Mouse (Mus musculus) brain, adult 2 months (tissue): ENCODE results near the gene Sox30.

Source experiments
- DNase-seq: peaks from one replicate; pipeline ENCODE4 v3.0.0; 2011; ENCODE audit warnings: low read depth, low spot score

The Sox30 gene

GRCm38 (mm10) chr11:45979946-45980892, at the start of gene Sox30:
Gene Sox30 (plus strand): TSS chr11:45980310.
- DNase-seq, result peak; percentile 64

GRCm38 (mm10) chr11:45932771-45933170, 47.3 kb upstream of the Sox30 start:
- DNase-seq, result no peak

GRCm38 (mm10) chr11:45937478-45937877, 42.6 kb upstream of the Sox30 start:
- peak; percentile 53 for DNase-seq

GRCm38 (mm10) chr11:45938917-45939316, 41.2 kb upstream of the Sox30 start:
- DNase-seq, result peak; percentile 40

GRCm38 (mm10) chr11:45942281-45942680, 37.8 kb upstream of the Sox30 start:
- DNase-seq, result no peak

- DNase-seq, result peak; percentile 83
Observed at GRCm38 (mm10) chr11:45943108-45943705, 36.9 kb upstream of the Sox30 start.

GRCm38 (mm10) chr11:45943891-45944642, 36.0 kb upstream of the Sox30 start:
- peak; percentile 31 for DNase-seq

GRCm38 (mm10) chr11:45944643-45945156, 35.4 kb upstream of the Sox30 start, which contains the start of gene Lsm11:
Gene Lsm11 (minus strand): TSS chr11:45944935.
- DNase-seq, result peak; percentile 95

- DNase-seq, result peak; percentile 58
Observed at GRCm38 (mm10) chr11:45946796-45947195, 33.3 kb upstream of the Sox30 start.

- peak; percentile 84 for DNase-seq
Observed at GRCm38 (mm10) chr11:45947491-45947890, 32.6 kb upstream of the Sox30 start.

GRCm38 (mm10) chr11:45955127-45955627, 24.9 kb upstream of the Sox30 start, which contains the start of gene Thg1l:
Gene Thg1l (minus strand): TSS chr11:45955494.
- DNase-seq, result peak; percentile 97

GRCm38 (mm10) chr11:45959598-45959997, 20.5 kb upstream of the Sox30 start:
- DNase-seq, result peak; percentile 55

GRCm38 (mm10) chr11:45960003-45960402, 20.1 kb upstream of the Sox30 start:
- no peak for DNase-seq

- peak; percentile 36 for DNase-seq
Observed at GRCm38 (mm10) chr11:45966896-45967295, 13.2 kb upstream of the Sox30 start.

- DNase-seq, result no peak
Observed at GRCm38 (mm10) chr11:45968466-45968865, 11.6 kb upstream of the Sox30 start.

- no peak for DNase-seq
Observed at GRCm38 (mm10) chr11:45973635-45974034, 6.5 kb upstream of the Sox30 start.

- DNase-seq, result peak; percentile 71
Observed at GRCm38 (mm10) chr11:45974466-45974865, 5.6 kb upstream of the Sox30 start.

GRCm38 (mm10) chr11:45976061-45976460, 4.0 kb upstream of the Sox30 start:
- peak; percentile 77 for DNase-seq

GRCm38 (mm10) chr11:45980893-45981253, 763 bp downstream of the Sox30 start:
- DNase-seq, result no peak

GRCm38 (mm10) chr11:45991604-45992003, 11.5 kb downstream of the Sox30 start:
- DNase-seq, result peak; percentile 34

GRCm38 (mm10) chr11:45992087-45992486, 12.0 kb downstream of the Sox30 start:
- DNase-seq, result no peak
